ENCODE assay signal across 17 mouse cellular contexts in genomic region chr9:56496567-56496966, GRCm38 (mm10).
DNase-seq lines count a peak whose midpoint lies in the region; ATAC-seq lines count a peak whose summit lies in the region.
"Had no signal": no experiment of that assay in that cellular context is flagged by ENCODE, and none has a peak within 500 bp of the region (broad histone marks: within the 10 kb centered on the region; RNA-seq: fewer than 3 reads in every experiment).

No protein-coding gene starts in this region.

- WGBS in forebrain, embryonic 16.5 days: 64% methylated on average over 5 of the region's 5 CpGs
- 94% methylated on average over 5 of the region's 5 CpGs for WGBS in forebrain, embryonic 11.5 days
- 81% methylated on average over 5 of the region's 5 CpGs for WGBS in heart, embryonic 16.5 days
- WGBS in lung, embryonic 15.5 days: 75% methylated on average over 5 of the region's 5 CpGs
- WGBS in embryonic facial prominence, embryonic 15.5 days: 58% methylated on average over 5 of the region's 5 CpGs

- H3K27me3 ChIP-seq in forebrain, embryonic 16.5 days (replicated peaks; ENCODE audit: control insufficient read depth, insufficient read depth, low read length): no peaks in the 10 kb centered on the region
- no peaks in the 10 kb centered on the region for H3K27me3 ChIP-seq in forebrain, embryonic 11.5 days (ENCODE audit: control insufficient read depth, insufficient read depth, low read length)
- H3K27me3 ChIP-seq in heart, embryonic 16.5 days (ENCODE audit: control insufficient read depth, insufficient read depth, low read length): no peaks in the 10 kb centered on the region
- H3K27me3 ChIP-seq in lung, embryonic 15.5 days: no peaks in the 10 kb centered on the region
- no peaks in the 10 kb centered on the region for H3K27me3 ChIP-seq in embryonic facial prominence, embryonic 15.5 days
- H3K27me3 ChIP-seq: midbrain, embryonic 12.5 days had no signal

- ATAC-seq in forebrain, embryonic 16.5 days: peak; percentile 31; the same call in 1 of the 2 replicates
- no peak for ATAC-seq in forebrain, embryonic 11.5 days (replicated peaks; ENCODE audit: low FRiP score)
- no peak for ATAC-seq in heart, embryonic 16.5 days (replicated peaks; ENCODE audit: extremely low read depth, insufficient read depth, low FRiP score)
- no peak for ATAC-seq in lung, embryonic 15.5 days (ENCODE audit: borderline replicate concordance, extremely low read depth, low FRiP score, low TSS enrichment)
- no peak for ATAC-seq in embryonic facial prominence, embryonic 15.5 days (ENCODE audit: insufficient number of reproducible peaks, low FRiP score, low TSS enrichment, low read depth)
- ATAC-seq: activated CD4-positive, CD25-positive, alpha-beta regulatory T cell, adult 4 months had no signal

- H3K4me3 ChIP-seq in forebrain, embryonic 16.5 days (replicated peaks; ENCODE audit: low read length): no peak overlapping the region
- H3K4me3 ChIP-seq in forebrain, embryonic 11.5 days (ENCODE audit: low read depth, low read length): no peak overlapping the region
- H3K4me3 ChIP-seq in heart, embryonic 16.5 days (ENCODE audit: low read length): no peak overlapping the region
- H3K4me3 ChIP-seq in lung, embryonic 15.5 days: no peak overlapping the region
- no peak overlapping the region for H3K4me3 ChIP-seq in embryonic facial prominence, embryonic 15.5 days (replicated peaks)
- H3K4me3 ChIP-seq: midbrain, embryonic 12.5 days had no signal

- peak overlapping the region; percentile 75 for H3K27ac ChIP-seq in forebrain, embryonic 16.5 days (ENCODE audit: low read length)
- no peak overlapping the region for H3K27ac ChIP-seq in forebrain, embryonic 11.5 days (ENCODE audit: low read depth, low read length)
- H3K27ac ChIP-seq in heart, embryonic 16.5 days (ENCODE audit: low read length): peak overlapping the region; percentile 94
- H3K27ac ChIP-seq in lung, embryonic 15.5 days: peak overlapping the region; percentile 51
- peak overlapping the region; percentile 51 for H3K27ac ChIP-seq in embryonic facial prominence, embryonic 15.5 days (replicated peaks)
- H3K27ac ChIP-seq: liver, embryonic 14.5 days; macrophage; midbrain, embryonic 12.5 days had no signal

- DNase-seq in forebrain, embryonic 11.5 days (ENCODE audit: low spot score): no peak
- DNase-seq in heart, postnatal 14 days: no peak
- no peak for DNase-seq in lung, adult 18-20 months
- no peak for DNase-seq in urinary bladder, postnatal 36 days (ENCODE audit: low spot score in 2 of 2)
- DNase-seq: adrenal gland, postnatal 25 days; kidney, adult 2 months; kidney, postnatal 4 days; left cerebral cortex, postnatal 4 days; thymus, postnatal 4 days had no signal

- no peak overlapping the region for H3K9ac ChIP-seq in forebrain, embryonic 16.5 days (replicated peaks; ENCODE audit: low read depth, low read length)
- H3K9ac ChIP-seq in forebrain, embryonic 11.5 days (ENCODE audit: low read length): no peak overlapping the region
- H3K9ac ChIP-seq in heart, embryonic 16.5 days (ENCODE audit: low read length): 0 out of 2 replicates have a peak overlapping the region, but pooled peaks have one; percentile 18
- no peak overlapping the region for H3K9ac ChIP-seq in lung, embryonic 15.5 days
- no peak overlapping the region for H3K9ac ChIP-seq in embryonic facial prominence, embryonic 15.5 days
- H3K9ac ChIP-seq: liver, embryonic 14.5 days; midbrain, embryonic 12.5 days had no signal

- H3K36me3 ChIP-seq in forebrain, embryonic 16.5 days (ENCODE audit: control insufficient read depth, insufficient read depth): peaks cover 8% of the 10 kb centered on the region
- no peaks in the 10 kb centered on the region; the same call in 1 of the 2 replicates for H3K36me3 ChIP-seq in forebrain, embryonic 11.5 days (ENCODE audit: control insufficient read depth, insufficient read depth, low read length)
- H3K36me3 ChIP-seq in heart, embryonic 16.5 days (ENCODE audit: control insufficient read depth, insufficient read depth): peaks cover 18% of the 10 kb centered on the region
- peaks cover 19% of the 10 kb centered on the region for H3K36me3 ChIP-seq in lung, embryonic 15.5 days
- peaks cover 43% of the 10 kb centered on the region for H3K36me3 ChIP-seq in embryonic facial prominence, embryonic 15.5 days

- intact Hi-C loops in heart, postnatal 14 days (cut with DNase I): no loop called here

- peaks cover 24% of the 10 kb centered on the region for H3K4me1 ChIP-seq in forebrain, embryonic 16.5 days (replicated peaks; ENCODE audit: control insufficient read depth, insufficient read depth, low read length)
- H3K4me1 ChIP-seq in forebrain, embryonic 11.5 days (replicated peaks; ENCODE audit: control insufficient read depth, insufficient read depth, low read length): 0 out of 2 replicates have a peak, but pooled peaks cover 3% of the 10 kb centered on the region
- peaks cover 54% of the 10 kb centered on the region for H3K4me1 ChIP-seq in heart, embryonic 16.5 days (ENCODE audit: control insufficient read depth, insufficient read depth, low read length)
- H3K4me1 ChIP-seq in lung, embryonic 15.5 days: peaks cover 78% of the 10 kb centered on the region
- H3K4me1 ChIP-seq in embryonic facial prominence, embryonic 15.5 days: peaks cover 37% of the 10 kb centered on the region
- H3K4me1 ChIP-seq: midbrain, embryonic 12.5 days had no signal

- H3K9me3 ChIP-seq in forebrain, embryonic 16.5 days (ENCODE audit: control insufficient read depth, low read length): no peaks in the 10 kb centered on the region
- no peaks in the 10 kb centered on the region for H3K9me3 ChIP-seq in forebrain, embryonic 11.5 days (ENCODE audit: control insufficient read depth, low read length)
- H3K9me3 ChIP-seq in heart, embryonic 16.5 days (replicated peaks; ENCODE audit: control insufficient read depth, low read length): no peaks in the 10 kb centered on the region
- no peaks in the 10 kb centered on the region for H3K9me3 ChIP-seq in lung, embryonic 15.5 days
- H3K9me3 ChIP-seq in embryonic facial prominence, embryonic 15.5 days (replicated peaks): no peaks in the 10 kb centered on the region
- H3K9me3 ChIP-seq: midbrain, embryonic 12.5 days had no signal

- no peak overlapping the region for H3K4me2 ChIP-seq in forebrain, embryonic 16.5 days (ENCODE audit: low read length)
- no peak overlapping the region for H3K4me2 ChIP-seq in forebrain, embryonic 11.5 days (ENCODE audit: low read depth, low read length, severe bottlenecking)
- H3K4me2 ChIP-seq in heart, embryonic 16.5 days (ENCODE audit: low read depth, low read length): no peak overlapping the region
- no peak overlapping the region for H3K4me2 ChIP-seq in lung, embryonic 15.5 days
- H3K4me2 ChIP-seq in embryonic facial prominence, embryonic 15.5 days (replicated peaks): no peak overlapping the region
- H3K4me2 ChIP-seq: midbrain, embryonic 12.5 days had no signal
